Mouse (Mus musculus) neural tube, embryonic 12.5 days (tissue): ENCODE measurements at regions not wholly inside any gene's neighbourhood (a gene's known extent, or its start where the extent isn't known, plus 50 kb on each side); places are given as distances from the start of the nearest gene placed in this dataset.

Experiments
- ATAC-seq: fragments of 200-750 bp; cut with Nextera tagmentation; 2 replicates; pipeline ENCODE4 v1.8.0; 2017; ENCODE audit warnings: low read depth, mild to moderate bottlenecking, moderate TSS enrichment, moderate library complexity; ENCODE audit not compliant: low FRiP score
- H3K27ac ChIP-seq: fragments of 300-500 bp; sonication (generic); 2 replicates; pipeline ENCODE4 v1.5.1; 2016
- H3K27me3 ChIP-seq: fragments of 300-500 bp; sonication (generic); replicated peaks from 2 replicates; pipeline ENCODE4 v1.6.1; 2016; ENCODE audit warnings: mild to moderate bottlenecking
- H3K36me3 ChIP-seq: fragments of 300-500 bp; sonication (generic); 2 replicates; pipeline ENCODE4 v1.6.1; 2016; ENCODE audit warnings: mild to moderate bottlenecking
- H3K4me1 ChIP-seq: fragments of 300-500 bp; sonication (generic); 2 replicates; pipeline ENCODE4 v1.6.1; 2016
- H3K4me2 ChIP-seq: fragments of 300-500 bp; sonication (generic); replicated peaks from 2 replicates; pipeline ENCODE4 v1.6.1; 2016; ENCODE audit warnings: mild to moderate bottlenecking
- H3K4me3 ChIP-seq: fragments of 300-500 bp; sonication (generic); 2 replicates; pipeline ENCODE4 v1.5.1; 2016
- H3K9ac ChIP-seq: fragments of 300-500 bp; sonication (generic); 2 replicates; pipeline ENCODE4 v1.6.1; 2016; ENCODE audit warnings: mild to moderate bottlenecking
- H3K9me3 ChIP-seq: fragments of 300-500 bp; sonication (generic); 2 replicates; pipeline ENCODE4 v1.6.1; 2016; ENCODE audit warnings: mild to moderate bottlenecking
- WGBS: fragments of 180-500 bp; shearing (Covaris S2); methylation state at CpG from one replicate; pipeline ENCODE4 v1.1.7; 2016; 5-methylcytosine and 5-hydroxymethylcytosine counted together

- ATAC-seq: no peak
- 84% methylated on average over 8 of the region's 8 CpGs for WGBS
- Histone ChIP-seq H3K4me3 (no peak overlapping the region), H3K9ac (no peak overlapping the region), H3K27me3 (no peaks in the 10 kb centered on the region), H3K27ac (no peak overlapping the region), H3K9me3 (0 out of 2 replicates have a peak, but pooled peaks cover 4% of the 10 kb centered on the region), H3K4me1 (no peaks in the 10 kb centered on the region), H3K4me2 (no peak overlapping the region), H3K36me3 (no peaks in the 10 kb centered on the region)
Observed at GRCm38 (mm10) chr12:110154225-110154962, 124.5 kb upstream of the Dio3 start.

- Histone ChIP-seq H3K27me3 (no peaks in the 10 kb centered on the region), H3K36me3 (no peaks in the 10 kb centered on the region), H3K4me1 (no peaks in the 10 kb centered on the region), H3K27ac (no peak overlapping the region), H3K4me2 (no peak overlapping the region), H3K4me3 (no peak overlapping the region), H3K9me3 (0 out of 2 replicates have a peak, but pooled peaks cover under 1% of the 10 kb centered on the region), H3K9ac (no peak overlapping the region)
- no peak for ATAC-seq
- WGBS: 88% methylated on average over 4 of the region's 4 CpGs
Observed at GRCm38 (mm10) chr12:110154963-110155325, 123.9 kb upstream of the Dio3 start.

- WGBS: 42% methylated on average over 8 of the region's 8 CpGs
- Histone ChIP-seq H3K9me3 (no peaks in the 10 kb centered on the region), H3K36me3 (no peaks in the 10 kb centered on the region), H3K27me3 (no peaks in the 10 kb centered on the region), H3K27ac (no peak overlapping the region), H3K4me1 (no peaks in the 10 kb centered on the region), H3K4me3 (no peak overlapping the region), H3K9ac (no peak overlapping the region), H3K4me2 (no peak overlapping the region)
- no peak for ATAC-seq
Observed at GRCm38 (mm10) chr12:110156441-110156840, 122.4 kb upstream of the Dio3 start.

- no peak for ATAC-seq
- Histone ChIP-seq H3K4me3 (no peak overlapping the region), H3K36me3 (no peaks in the 10 kb centered on the region), H3K27me3 (no peaks in the 10 kb centered on the region), H3K27ac (no peak overlapping the region), H3K9me3 (no peaks in the 10 kb centered on the region), H3K4me2 (no peak overlapping the region), H3K4me1 (no peaks in the 10 kb centered on the region), H3K9ac (no peak overlapping the region)
- WGBS: 71% methylated on average over 16 of the region's 16 CpGs
Observed at GRCm38 (mm10) chr12:110157998-110158747, 120.7 kb upstream of the Dio3 start.

GRCm38 (mm10) chr12:110161306-110161705 is 117.6 kb upstream of the Dio3 start:
- Histone ChIP-seq H3K9ac (no peak overlapping the region), H3K36me3 (no peaks in the 10 kb centered on the region), H3K4me1 (no peaks in the 10 kb centered on the region), H3K4me3 (no peak overlapping the region), H3K27ac (no peak overlapping the region), H3K4me2 (no peak overlapping the region), H3K27me3 (no peaks in the 10 kb centered on the region), H3K9me3 (no peaks in the 10 kb centered on the region)
- WGBS: 90% methylated on average over 4 of the region's 4 CpGs
- ATAC-seq: no peak

GRCm38 (mm10) chr12:110165462-110165861 is 113.4 kb upstream of the Dio3 start:
- no peaks in the 10 kb centered on the region for H3K4me1 ChIP-seq
- no peak for ATAC-seq
- no peaks in the 10 kb centered on the region for H3K9me3 ChIP-seq
- H3K36me3 ChIP-seq: no peaks in the 10 kb centered on the region
- no peak overlapping the region for H3K27ac ChIP-seq
- WGBS: 88% methylated on average over 13 of the region's 13 CpGs
- H3K27me3 ChIP-seq: no peaks in the 10 kb centered on the region
- H3K4me2 ChIP-seq: no peak overlapping the region
- no peak overlapping the region for H3K4me3 ChIP-seq
- H3K9ac ChIP-seq: no peak overlapping the region

- no peak overlapping the region for H3K27ac ChIP-seq
- H3K4me3 ChIP-seq: no peak overlapping the region
- H3K9ac ChIP-seq: no peak overlapping the region
- no peaks in the 10 kb centered on the region for H3K36me3 ChIP-seq
- no peaks in the 10 kb centered on the region for H3K4me1 ChIP-seq
- H3K27me3 ChIP-seq: no peaks in the 10 kb centered on the region
- H3K4me2 ChIP-seq: no peak overlapping the region
- no peak for ATAC-seq
- 91% methylated on average over 4 of the region's 4 CpGs for WGBS
- H3K9me3 ChIP-seq: no peaks in the 10 kb centered on the region
Observed at GRCm38 (mm10) chr12:110168407-110168806, 110.5 kb upstream of the Dio3 start.

- Histone ChIP-seq H3K4me3 (no peak overlapping the region), H3K4me1 (no peaks in the 10 kb centered on the region), H3K9ac (no peak overlapping the region), H3K9me3 (no peaks in the 10 kb centered on the region), H3K27me3 (no peaks in the 10 kb centered on the region), H3K4me2 (no peak overlapping the region), H3K36me3 (no peaks in the 10 kb centered on the region), H3K27ac (no peak overlapping the region)
- ATAC-seq: no peak
- WGBS: 100% methylated on average over 1 of the region's 1 CpGs
Observed at GRCm38 (mm10) chr12:110169261-110169660, 109.6 kb upstream of the Dio3 start.

GRCm38 (mm10) chr12:110170496-110170895 is 108.4 kb upstream of the Dio3 start:
- Histone ChIP-seq H3K4me2 (no peak overlapping the region), H3K4me3 (no peak overlapping the region), H3K36me3 (no peaks in the 10 kb centered on the region), H3K27ac (no peak overlapping the region), H3K27me3 (no peaks in the 10 kb centered on the region), H3K9ac (no peak overlapping the region), H3K9me3 (no peaks in the 10 kb centered on the region), H3K4me1 (no peaks in the 10 kb centered on the region)
- 89% methylated on average over 8 of the region's 8 CpGs for WGBS
- ATAC-seq: no peak

- no peak overlapping the region for H3K4me3 ChIP-seq
- H3K36me3 ChIP-seq: no peaks in the 10 kb centered on the region
- no peak overlapping the region for H3K9ac ChIP-seq
- WGBS: 89% methylated on average over 2 of the region's 2 CpGs
- H3K4me1 ChIP-seq: no peaks in the 10 kb centered on the region
- H3K27me3 ChIP-seq: no peaks in the 10 kb centered on the region; the same call in 1 of the 2 replicates
- no peak overlapping the region for H3K4me2 ChIP-seq
- H3K27ac ChIP-seq: no peak overlapping the region
- no peaks in the 10 kb centered on the region for H3K9me3 ChIP-seq
- ATAC-seq: no peak
Observed at GRCm38 (mm10) chr12:110177826-110178225, 101.0 kb upstream of the Dio3 start.

GRCm38 (mm10) chr12:110183473-110183872 is 95.4 kb upstream of the Dio3 start:
- Histone ChIP-seq H3K27ac (no peak overlapping the region), H3K4me1 (peaks cover 26% of the 10 kb centered on the region), H3K4me2 (no peak overlapping the region), H3K27me3 (peaks cover 29% of the 10 kb centered on the region), H3K9ac (no peak overlapping the region), H3K36me3 (no peaks in the 10 kb centered on the region), H3K4me3 (no peak overlapping the region), H3K9me3 (no peaks in the 10 kb centered on the region)
- 35% methylated on average over 6 of the region's 6 CpGs for WGBS
- no peak for ATAC-seq

- Histone ChIP-seq H3K4me2 (no peak overlapping the region), H3K27me3 (peaks cover 39% of the 10 kb centered on the region), H3K36me3 (no peaks in the 10 kb centered on the region), H3K9me3 (no peaks in the 10 kb centered on the region), H3K9ac (no peak overlapping the region), H3K4me1 (peaks cover 36% of the 10 kb centered on the region), H3K27ac (no peak overlapping the region), H3K4me3 (no peak overlapping the region)
- ATAC-seq: no peak
- WGBS: 49% methylated on average over 9 of the region's 9 CpGs
Observed at GRCm38 (mm10) chr12:110185399-110185798, 93.5 kb upstream of the Dio3 start.

GRCm38 (mm10) chr12:110186381-110186780 is 92.5 kb upstream of the Dio3 start:
- Histone ChIP-seq H3K4me3 (no peak overlapping the region), H3K27ac (no peak overlapping the region), H3K36me3 (no peaks in the 10 kb centered on the region), H3K27me3 (peaks cover 39% of the 10 kb centered on the region), H3K4me1 (peaks cover 36% of the 10 kb centered on the region), H3K9me3 (no peaks in the 10 kb centered on the region), H3K9ac (no peak overlapping the region), H3K4me2 (no peak overlapping the region)
- 14% methylated on average over 3 of the region's 3 CpGs for WGBS
- ATAC-seq: no peak
